In the genomic region with DNA sequence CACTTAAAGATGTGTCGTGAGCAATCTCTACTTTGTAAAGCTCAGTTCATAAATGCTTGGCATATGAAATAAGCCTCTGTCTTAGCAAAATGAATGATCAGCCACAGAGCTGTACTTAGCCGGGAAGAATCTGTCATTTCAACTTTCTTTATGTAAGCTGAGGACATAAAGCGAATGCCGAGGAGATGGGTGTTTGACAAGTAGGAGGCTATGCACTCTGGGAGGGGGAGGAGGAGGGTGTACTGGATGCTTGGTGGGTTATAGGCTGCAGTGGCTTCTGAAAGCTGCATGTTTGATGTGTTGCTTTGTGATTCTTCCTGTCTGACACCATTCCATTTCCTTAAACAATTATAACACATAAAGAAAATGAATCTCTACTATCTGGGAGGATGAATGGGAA, we compare ENCODE assay signal across 15 mouse cellular contexts.
"Had no signal": no experiment of that assay in that cellular context is flagged by ENCODE, and none has a peak within 500 bp of the region (broad histone marks: within the 10 kb centered on the region; RNA-seq: fewer than 3 reads in every experiment).

No protein-coding gene starts in this region.

- H3K4me1 ChIP-seq: liver, embryonic 15.5 days; lung, embryonic 15.5 days; neural tube, embryonic 15.5 days had no signal

- H3K27me3 ChIP-seq: liver, embryonic 15.5 days; lung, embryonic 15.5 days; neural tube, embryonic 15.5 days had no signal

- H3K9me3 ChIP-seq: liver, embryonic 15.5 days; lung, embryonic 15.5 days; midbrain, embryonic 10.5 days; neural tube, embryonic 15.5 days had no signal

- H3K4me2 ChIP-seq: liver, embryonic 11.5 days; liver, embryonic 15.5 days; lung, embryonic 15.5 days; neural tube, embryonic 15.5 days had no signal

- DNase-seq: kidney, adult 18-20 months; kidney, postnatal 10 days; kidney, postnatal 4 days; left cerebral cortex, postnatal 4 days; right cerebral cortex, adult 18-20 months; right cerebral cortex, postnatal 25 days; thymus, postnatal 14 days had no signal

- H3K9ac ChIP-seq: liver, embryonic 15.5 days; lung, embryonic 15.5 days; neural tube, embryonic 15.5 days had no signal

- H3K4me3 ChIP-seq: layer of hippocampus, adult 2 months; liver, embryonic 15.5 days; lung, embryonic 15.5 days; midbrain, embryonic 10.5 days; myocyte; neural tube, embryonic 15.5 days had no signal

- H3K27ac ChIP-seq: layer of hippocampus, adult 2 months; liver, embryonic 15.5 days; lung, embryonic 15.5 days; midbrain, embryonic 10.5 days; neural tube, embryonic 15.5 days; stomach, postnatal 0 days had no signal

- H3K36me3 ChIP-seq: liver, embryonic 15.5 days; lung, embryonic 15.5 days; midbrain, embryonic 10.5 days; neural tube, embryonic 15.5 days had no signal
